Mouse (Mus musculus) ES-Bruce4 (cell line): Measurements from ENCODE around the gene Sh2d3c. TPM values are rescaled to one million over a fixed set of nuclear protein-coding genes. Genes with fewer than 3 reads are reported as not detected.

ENCODE experiments used
- H3K27ac ChIP-seq: 2 replicates; pipeline ENCODE4 v1.5.1; 2012; ENCODE audit warnings: low read length, inconsistent platforms; ENCODE audit not compliant: insufficient read depth
- H3K27me3 ChIP-seq: 2 replicates; pipeline ENCODE4 v1.6.1; 2012; ENCODE audit warnings: mild to moderate bottlenecking, low read length, inconsistent platforms; ENCODE audit not compliant: control insufficient read depth, poor library complexity, insufficient read depth, severe bottlenecking
- H3K36me3 ChIP-seq: 2 replicates; pipeline ENCODE4 v1.6.1; 2012; ENCODE audit warnings: inconsistent platforms, mild to moderate bottlenecking, low read length, moderate library complexity; ENCODE audit not compliant: control insufficient read depth, poor library complexity, insufficient read depth, severe bottlenecking
- H3K4me1 ChIP-seq: one replicate; pipeline ENCODE4 v1.8.1; 2011; ENCODE audit warnings: low read length; ENCODE audit not compliant: control insufficient read depth, insufficient read depth
- H3K4me3 ChIP-seq: 2 replicates; pipeline ENCODE4 v1.5.1; 2011; ENCODE audit warnings: low read depth, mild to moderate bottlenecking, low read length
- H3K9ac ChIP-seq: 2 replicates; pipeline ENCODE4 v1.6.1; 2012; ENCODE audit warnings: low read depth, mild to moderate bottlenecking, inconsistent platforms; ENCODE audit not compliant: poor library complexity, severe bottlenecking
- H3K9me3 ChIP-seq: replicated peaks from 2 replicates; pipeline ENCODE4 v1.6.1; 2012; ENCODE audit warnings: mild to moderate bottlenecking, low read length, inconsistent platforms; ENCODE audit not compliant: control insufficient read depth, poor library complexity, insufficient read depth, severe bottlenecking
- CTCF ChIP-seq: IDR thresholded peaks from one replicate; pipeline ENCODE4 v1.8.1; 2011; ENCODE audit warnings: low read depth, low read length
- EP300 ChIP-seq: IDR thresholded peaks from 2 replicates; pipeline ENCODE4 v1.6.1; 2011; ENCODE audit warnings: low read depth, low read length; ENCODE audit not compliant: insufficient read depth
- POLR2A ChIP-seq: IDR thresholded peaks from one replicate; pipeline ENCODE4 v1.8.1; 2011; ENCODE audit warnings: low read length; ENCODE audit not compliant: insufficient read depth
- polyA plus RNA-seq: library from polyadenylated mRNA; stranded (reverse); fragments of >200 nt; gene quantifications from 2 replicates; pipeline ENCODE4 v1.2.4, GENCODE M21; 2011; ENCODE audit warnings: low read depth; ENCODE audit not compliant: missing spikeins, insufficient read depth, insufficient read length

The Sh2d3c gene
- polyA plus RNA-seq: 9.0 and 11.4 TPM in 2 replicates

GRCm38 (mm10) chr2:32720681-32721229 lies at the start of gene Sh2d3c:
TSS of gene Sh2d3c (plus strand) at chr2:32721055.
- no peak within 1 kb of the TSS for H3K27ac ChIP-seq
- TF ChIP-seq CTCF (no peak), EP300 (no peak), POLR2A (no peak)
- H3K9me3 ChIP-seq: no peaks in the 10 kb centered on the region
- H3K36me3 ChIP-seq: no peaks in the 10 kb centered on the region
- H3K4me3 ChIP-seq: no peak within 1 kb of the TSS
- peaks cover 2% of the 10 kb centered on the region for H3K4me1 ChIP-seq
- H3K9ac ChIP-seq: 0 out of 2 replicates have a peak within 1 kb of the TSS, but pooled peaks have one; percentile 1
- H3K27me3 ChIP-seq: no peaks in the 10 kb centered on the region

DNA sequence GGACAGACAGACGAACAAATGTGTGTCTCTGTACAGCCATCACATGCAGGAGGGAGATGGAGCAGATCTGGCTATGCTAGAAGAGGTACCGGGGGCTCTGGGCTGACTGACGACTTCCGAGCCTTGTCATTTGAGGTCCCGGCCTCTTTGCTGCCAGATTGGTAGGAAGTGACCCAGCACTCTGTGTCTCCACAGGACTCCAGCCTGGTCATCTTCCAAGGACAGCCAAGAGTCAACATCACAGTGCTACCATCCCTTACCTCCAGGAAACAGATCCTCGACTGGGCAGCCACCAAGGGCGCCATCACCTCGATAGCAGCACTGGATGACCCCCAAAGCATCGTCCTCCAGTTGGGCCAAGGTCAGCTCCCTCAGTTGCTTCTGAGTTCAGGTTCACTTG lies 49.7 kb upstream of the Sh2d3c start:
- Histone ChIP-seq H3K4me3 (no peak overlapping the region), H3K27ac (no peak overlapping the region), H3K4me1 (no peaks in the 10 kb centered on the region), H3K36me3 (no peaks in the 10 kb centered on the region; the same call in 1 of the 2 replicates), H3K27me3 (no peaks in the 10 kb centered on the region), H3K9me3 (no peaks in the 10 kb centered on the region), H3K9ac (no peak overlapping the region)
- TF ChIP-seq POLR2A (no peak), CTCF (no peak), EP300 (no peak)

DNA sequence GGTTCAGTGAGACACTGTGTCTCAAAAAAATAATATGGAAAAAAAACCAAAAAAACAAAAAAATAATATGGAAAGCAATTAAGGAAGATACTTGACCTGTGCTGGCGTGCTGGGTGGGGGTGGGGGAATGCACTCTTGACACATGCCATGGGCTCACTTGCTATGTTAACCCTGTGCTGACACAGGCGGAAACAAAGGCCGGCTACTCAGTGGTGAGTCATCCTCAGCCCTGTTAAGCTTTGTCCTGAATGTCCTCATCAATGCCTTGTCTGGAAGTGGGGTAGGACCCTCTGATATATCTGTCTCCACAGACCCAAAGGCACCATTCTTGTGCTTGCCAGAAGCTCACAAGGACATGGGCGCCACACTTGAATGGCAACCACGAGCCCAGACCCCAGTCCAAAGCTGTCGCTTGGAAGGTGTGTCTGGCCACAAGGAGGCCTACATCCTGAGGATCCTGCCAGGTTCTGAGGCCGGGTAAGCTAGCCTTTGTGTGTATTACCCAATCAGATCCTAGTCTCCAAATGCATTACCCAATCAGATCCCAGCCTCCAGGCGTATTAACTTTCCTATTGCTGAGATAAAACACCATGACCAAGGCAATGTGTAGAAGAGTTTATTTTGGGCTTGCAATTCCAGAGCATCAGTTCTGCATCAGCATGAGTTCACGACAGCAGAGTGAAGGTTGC lies 48.8 kb upstream of the Sh2d3c start:
- TF ChIP-seq EP300: no peak
- no peak for TF ChIP-seq POLR2A
- no peak for TF ChIP-seq CTCF
- no peak overlapping the region for H3K4me3 ChIP-seq
- no peaks in the 10 kb centered on the region; the same call in 1 of the 2 replicates for H3K36me3 ChIP-seq
- no peak overlapping the region for H3K9ac ChIP-seq
- no peak overlapping the region for H3K27ac ChIP-seq
- H3K4me1 ChIP-seq: no peaks in the 10 kb centered on the region
- no peaks in the 10 kb centered on the region for H3K27me3 ChIP-seq
- no peaks in the 10 kb centered on the region for H3K9me3 ChIP-seq

DNA sequence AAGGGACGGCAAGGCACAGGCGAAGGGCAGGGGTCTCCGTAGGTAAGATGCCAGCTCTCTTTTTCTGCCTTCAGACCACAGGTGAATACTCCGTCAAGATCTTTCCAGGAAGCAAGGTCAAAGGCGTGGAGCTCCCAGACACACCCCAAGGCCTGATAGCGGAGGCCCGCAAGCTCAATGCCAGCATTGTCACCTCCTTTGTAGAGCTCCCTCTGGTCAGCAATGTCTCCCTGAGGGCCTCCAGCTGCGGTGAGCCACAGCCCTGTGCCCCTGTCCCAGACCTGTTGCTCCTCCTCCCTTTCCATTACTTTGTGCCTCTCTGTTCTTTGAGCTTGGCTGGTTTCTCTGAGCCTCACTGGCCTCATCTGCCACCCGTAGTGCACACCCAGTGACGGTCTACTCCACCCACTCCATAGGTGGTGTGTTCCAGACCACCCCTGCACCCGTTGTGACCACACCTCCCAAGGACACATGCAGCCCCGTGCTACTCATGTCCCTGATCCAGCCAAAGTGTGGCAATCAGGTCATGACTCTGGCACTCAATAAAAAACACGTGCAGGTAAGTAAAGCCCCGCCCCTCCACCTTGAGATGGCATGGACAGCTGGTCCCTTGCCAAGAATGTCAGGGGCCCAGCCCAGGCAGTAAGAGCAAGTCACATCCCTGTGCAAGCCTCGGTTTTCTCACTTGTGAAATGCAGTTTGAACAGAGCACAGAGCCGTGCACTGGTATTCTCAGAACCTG lies 47.5 kb upstream of the Sh2d3c start:
- H3K9ac ChIP-seq: no peak overlapping the region
- H3K27me3 ChIP-seq: no peaks in the 10 kb centered on the region
- no peaks in the 10 kb centered on the region for H3K9me3 ChIP-seq
- H3K4me3 ChIP-seq: no peak overlapping the region
- TF ChIP-seq CTCF (no peak), POLR2A (no peak), EP300 (no peak)
- no peaks in the 10 kb centered on the region for H3K4me1 ChIP-seq
- H3K27ac ChIP-seq: no peak overlapping the region
- H3K36me3 ChIP-seq: no peaks in the 10 kb centered on the region; the same call in 1 of the 2 replicates

GRCm38 (mm10) chr2:32676821-32677220 lies 44.0 kb upstream of the Sh2d3c start:
- no peak for TF ChIP-seq EP300
- TF ChIP-seq CTCF: no peak
- TF ChIP-seq POLR2A: no peak
- no peak overlapping the region for H3K9ac ChIP-seq
- H3K9me3 ChIP-seq: no peaks in the 10 kb centered on the region
- H3K36me3 ChIP-seq: peaks cover 4% of the 10 kb centered on the region
- H3K4me1 ChIP-seq: no peaks in the 10 kb centered on the region
- no peak overlapping the region for H3K4me3 ChIP-seq
- no peaks in the 10 kb centered on the region for H3K27me3 ChIP-seq
- no peak overlapping the region for H3K27ac ChIP-seq

DNA sequence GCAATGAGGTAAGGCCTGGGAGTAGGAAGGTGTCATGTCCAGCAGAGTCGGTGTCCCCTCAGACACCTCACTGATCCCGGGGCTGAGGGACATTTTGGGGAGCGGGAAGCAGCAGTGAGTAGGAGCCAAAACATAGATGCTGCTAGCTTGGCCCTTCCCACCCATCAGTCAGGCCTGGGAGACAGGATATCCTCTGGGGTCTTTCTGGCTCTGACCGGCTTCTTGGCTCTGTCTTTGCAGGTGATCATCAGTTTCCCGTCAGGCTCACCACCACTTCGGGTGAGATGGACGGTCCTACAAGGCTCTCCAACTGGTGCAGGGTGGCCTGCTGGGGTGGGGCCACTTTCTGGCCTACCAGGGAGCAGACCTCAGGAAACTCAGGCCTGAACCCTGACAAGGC lies 43.2 kb upstream of the Sh2d3c start:
- H3K36me3 ChIP-seq: peaks cover 4% of the 10 kb centered on the region
- no peak overlapping the region for H3K27ac ChIP-seq
- TF ChIP-seq CTCF: no peak
- no peak for TF ChIP-seq EP300
- TF ChIP-seq POLR2A: no peak
- no peaks in the 10 kb centered on the region for H3K9me3 ChIP-seq
- H3K4me1 ChIP-seq: peaks cover 1% of the 10 kb centered on the region
- no peak overlapping the region for H3K9ac ChIP-seq
- no peak overlapping the region for H3K4me3 ChIP-seq
- no peaks in the 10 kb centered on the region for H3K27me3 ChIP-seq
